Mouse (Mus musculus) G1E-ER4 (cell line): ENCODE measurements around the gene Pitpnm1. TPM values are rescaled to one million over a fixed set of nuclear protein-coding genes. Genes with fewer than 3 reads are reported as not detected.

Experiments
- GATA1 ChIP-seq: IDR thresholded peaks from one replicate; pipeline ENCODE4 v1.8.0; 2012; ENCODE audit warnings: low read length, inconsistent platforms
- polyA plus RNA-seq: library from polyadenylated mRNA; stranded (reverse); fragments of >175 nt; gene quantifications from 2 replicates; pipeline ENCODE4 v1.2.3, GENCODE M21; 2012

The Pitpnm1 gene
- polyA plus RNA-seq, 1 experiment, result 36.7 TPM

DNA sequence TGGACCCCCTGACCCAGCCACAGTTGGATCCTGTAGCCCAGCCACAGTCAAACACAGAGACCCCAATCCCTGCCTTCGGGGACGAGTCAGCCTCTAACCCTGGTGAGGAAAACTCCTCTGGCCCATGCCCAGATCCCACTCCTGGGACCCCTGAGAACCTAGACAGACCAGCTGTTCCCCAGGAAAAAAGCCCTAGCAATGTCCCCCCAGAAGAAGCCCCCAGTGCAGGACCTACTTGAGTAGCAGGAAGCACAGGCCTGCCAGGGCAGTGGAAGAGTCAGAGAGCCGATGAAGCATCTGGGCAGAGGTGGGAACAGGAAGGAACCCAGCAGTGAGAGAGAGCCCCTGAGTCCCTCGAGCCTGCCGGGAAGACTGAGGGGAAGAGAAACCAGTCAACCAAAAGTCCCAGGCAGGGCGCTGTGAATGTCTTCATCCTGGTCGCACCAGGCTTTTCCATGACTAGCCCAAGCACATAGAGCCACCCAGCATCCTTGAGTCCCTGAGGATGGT lies 44.0 kb downstream of the Pitpnm1 start, which contains the start of gene Cabp4:
Gene Cabp4, minus strand, starts transcription at position 275 of the 510 bp plus-strand sequence.
- TF ChIP-seq GATA1, result no peak

DNA sequence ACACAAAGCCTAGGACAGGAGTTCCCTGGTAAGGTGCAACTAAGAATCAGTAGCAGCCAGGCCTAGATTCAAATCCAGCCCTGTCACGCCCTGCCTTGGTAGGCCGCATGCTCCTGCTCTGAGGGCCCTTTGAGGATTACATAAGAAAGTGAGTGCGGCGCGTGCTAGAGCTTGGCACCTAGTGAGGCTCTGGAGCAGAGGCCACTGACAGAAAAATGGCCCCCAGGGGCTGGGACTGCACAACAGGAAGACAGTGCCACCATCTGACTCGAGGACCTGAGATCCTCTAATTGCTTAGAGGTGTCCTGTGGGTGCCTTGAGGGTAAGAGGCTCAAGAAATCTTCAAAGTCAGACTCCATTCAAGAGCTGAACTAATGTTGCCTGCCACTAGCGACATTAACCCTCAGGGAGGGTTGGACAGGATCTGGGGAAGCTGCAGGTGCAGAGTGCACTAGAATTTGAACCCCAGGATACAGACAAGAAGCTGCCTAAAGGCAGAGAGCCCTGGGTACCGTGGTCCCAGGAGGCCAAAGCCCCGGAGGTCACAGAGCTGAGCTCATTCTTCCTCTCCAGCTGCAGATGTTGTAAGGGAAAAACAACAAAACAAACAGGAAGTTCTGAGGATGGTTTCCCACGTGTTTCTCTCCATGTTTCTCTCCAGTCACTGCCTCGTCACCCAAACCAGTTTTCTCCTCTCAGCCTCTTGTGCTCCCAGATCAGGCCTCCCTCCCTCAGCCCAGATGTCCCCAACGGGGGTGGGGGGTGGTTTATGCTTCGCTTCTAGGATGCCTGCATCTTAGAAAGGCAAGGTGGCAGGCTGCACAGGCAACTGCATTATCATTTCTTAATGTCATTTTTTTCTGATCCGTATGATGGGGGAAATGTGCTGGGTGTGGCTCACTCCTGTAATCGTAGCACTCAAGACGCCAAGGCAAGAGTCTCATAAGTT lies 45.0 kb downstream of the Pitpnm1 start:
- no peak for TF ChIP-seq GATA1

DNA sequence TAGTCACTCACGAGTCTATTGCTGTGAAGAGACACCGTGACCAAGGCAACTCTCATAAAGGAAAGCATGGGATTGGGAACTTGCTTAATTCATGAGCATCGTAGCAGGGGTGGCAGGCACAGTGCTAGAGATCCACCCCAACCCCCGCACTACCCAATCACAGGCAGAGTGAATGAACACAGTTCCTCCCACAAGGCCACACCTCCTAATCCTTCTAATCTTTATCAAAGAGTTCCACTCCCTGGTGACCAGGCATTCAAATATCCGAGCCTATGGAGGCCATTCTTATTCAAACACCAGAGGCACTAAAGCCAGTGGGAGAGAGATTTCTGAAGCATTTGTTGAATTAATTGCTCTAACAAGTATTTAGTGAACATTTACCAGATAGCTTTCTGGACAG lies 46.1 kb downstream of the Pitpnm1 start:
- TF ChIP-seq GATA1, result no peak

DNA sequence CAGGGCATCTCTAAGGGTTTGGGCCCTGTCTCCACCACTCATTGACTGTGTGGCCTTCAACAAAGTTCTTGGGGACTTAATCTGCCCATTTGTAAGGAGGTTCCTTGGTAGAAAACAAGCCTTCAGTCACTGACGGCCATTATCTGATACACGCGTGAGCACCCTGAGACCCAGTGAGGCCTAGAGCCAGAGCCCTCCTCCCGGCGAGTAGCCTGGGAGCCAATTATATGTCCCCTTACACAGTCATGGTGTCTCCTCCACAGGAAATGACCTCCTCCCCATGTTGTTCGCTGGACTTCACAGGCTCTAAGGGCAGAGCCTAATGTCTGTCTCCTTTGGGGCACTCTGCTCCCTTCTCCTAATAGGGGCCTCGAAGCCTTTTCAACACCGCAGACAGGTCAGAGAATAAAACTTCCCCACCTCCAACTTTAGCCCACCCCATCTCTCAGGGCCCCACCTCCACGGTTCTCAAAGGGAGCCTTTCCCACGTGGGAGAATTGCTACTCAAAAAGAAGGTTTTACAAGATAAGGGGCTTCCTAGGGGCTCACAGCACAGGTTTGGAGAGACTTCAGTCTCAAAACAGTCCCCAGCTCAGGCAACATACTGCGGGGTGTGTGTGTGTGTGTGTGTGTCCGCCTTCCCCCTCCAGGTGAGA lies 46.7 kb downstream of the Pitpnm1 start:
- no peak for TF ChIP-seq GATA1

DNA sequence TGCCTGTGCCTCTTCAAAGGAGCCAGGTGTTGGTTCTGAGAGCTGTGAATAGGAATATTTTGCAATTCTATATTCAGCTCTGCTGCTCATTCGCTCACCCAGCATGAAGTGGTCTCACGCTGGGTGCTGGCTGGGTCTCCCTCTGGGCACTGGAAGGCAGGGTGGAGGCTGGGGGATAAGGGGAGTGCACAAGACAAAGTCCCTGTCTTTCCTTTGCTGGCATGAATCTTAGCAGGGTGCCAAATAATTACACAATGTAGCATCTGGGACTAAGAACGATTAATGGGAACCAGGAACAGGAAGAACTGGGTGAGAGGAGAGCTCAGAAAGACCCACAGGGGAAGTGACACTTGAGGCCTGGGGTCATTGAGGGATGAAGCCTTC lies 47.2 kb downstream of the Pitpnm1 start:
- TF ChIP-seq GATA1, result no peak

DNA sequence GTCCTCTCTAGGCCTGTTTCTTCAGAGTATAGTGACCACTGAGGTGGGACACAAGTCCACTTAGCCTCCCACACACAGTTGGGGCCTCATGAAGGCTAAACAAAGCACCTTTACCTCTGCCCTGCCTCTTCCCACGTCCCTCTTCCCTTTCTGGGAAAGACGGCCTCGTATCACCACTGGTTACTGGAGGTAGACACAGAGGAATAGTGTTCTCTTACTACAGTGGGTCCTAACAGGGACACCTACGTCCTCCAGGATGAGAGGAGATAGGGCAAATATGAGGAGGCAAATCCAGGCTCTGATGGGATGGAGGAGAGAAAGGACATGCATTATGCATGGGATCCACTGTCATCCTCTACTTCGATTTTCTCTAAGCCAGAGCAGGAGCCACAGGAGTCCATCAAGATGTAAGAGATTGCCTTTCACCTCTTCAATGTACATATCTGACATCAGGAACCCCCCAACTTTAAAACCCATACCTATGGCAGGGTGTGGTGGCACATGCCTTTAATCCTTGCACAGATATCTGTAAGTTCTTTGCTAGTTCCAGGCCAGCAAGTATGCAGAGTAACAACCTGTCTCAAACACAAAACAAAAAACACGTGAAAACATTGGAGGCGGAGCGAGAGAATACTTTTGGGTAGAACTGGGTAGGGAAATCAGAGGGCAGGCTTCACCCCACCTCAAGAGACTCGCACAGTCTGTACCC lies 48.1 kb downstream of the Pitpnm1 start:
- TF ChIP-seq GATA1, result no peak

DNA sequence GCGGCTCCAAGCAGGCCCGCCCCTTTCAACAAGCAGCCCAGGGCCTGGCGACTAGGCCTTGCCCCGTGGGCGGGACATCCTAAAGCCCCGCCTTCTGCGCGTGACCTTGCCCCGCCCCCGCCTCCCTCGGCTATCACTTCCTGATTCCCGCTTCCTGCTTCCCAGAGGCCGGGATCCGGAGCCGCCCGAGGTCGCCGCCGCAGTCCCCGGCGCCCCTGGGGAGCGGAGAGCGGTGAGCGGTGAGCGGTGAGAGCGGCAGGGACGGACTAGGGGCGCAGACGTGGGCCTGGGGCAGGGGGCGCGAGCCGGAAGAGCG lies 48.7 kb downstream of the Pitpnm1 start, which contains the start of gene Coro1b:
Gene Coro1b, plus strand, starts transcription at position 129 of the 316 bp plus-strand sequence.
- TF ChIP-seq GATA1, result no peak

DNA sequence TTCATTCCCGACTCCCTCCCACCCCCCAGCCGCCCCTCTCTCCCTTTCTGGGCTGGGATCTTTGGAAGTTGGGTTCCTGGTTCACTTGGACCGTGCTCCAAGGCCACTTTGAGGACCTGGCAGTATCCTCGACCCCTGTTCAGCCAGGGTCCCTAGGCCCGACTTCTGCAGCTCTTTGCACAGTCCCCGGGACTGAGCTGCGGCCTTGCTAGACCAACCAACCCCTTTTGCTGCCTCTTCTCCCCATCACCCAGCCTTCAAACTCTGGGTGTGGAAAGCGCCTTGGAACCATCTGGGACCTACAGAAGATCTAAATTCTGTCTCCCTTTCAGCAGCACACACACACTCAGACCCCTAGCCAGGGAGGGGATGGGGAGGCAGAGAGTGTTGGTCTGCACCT lies 49.0 kb downstream of the Pitpnm1 start:
- TF ChIP-seq GATA1, result no peak

DNA sequence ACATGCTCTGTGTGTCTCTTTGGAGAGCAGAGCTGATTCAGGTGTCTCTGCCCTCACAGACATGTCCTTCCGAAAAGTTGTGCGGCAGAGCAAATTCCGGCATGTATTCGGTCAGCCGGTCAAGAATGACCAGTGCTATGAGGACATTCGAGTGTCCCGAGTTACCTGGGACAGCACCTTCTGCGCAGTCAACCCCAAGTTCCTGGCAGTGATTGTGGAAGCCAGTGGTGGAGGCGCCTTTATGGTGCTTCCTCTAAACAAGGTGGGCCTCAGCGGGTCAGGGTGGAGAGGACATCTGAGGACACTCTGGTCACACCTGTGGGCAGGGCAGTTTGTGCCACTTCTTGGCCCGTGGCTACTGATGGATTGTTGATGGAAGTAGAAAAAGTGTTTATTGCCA lies 49.5 kb downstream of the Pitpnm1 start:
- TF ChIP-seq GATA1, result no peak

DNA sequence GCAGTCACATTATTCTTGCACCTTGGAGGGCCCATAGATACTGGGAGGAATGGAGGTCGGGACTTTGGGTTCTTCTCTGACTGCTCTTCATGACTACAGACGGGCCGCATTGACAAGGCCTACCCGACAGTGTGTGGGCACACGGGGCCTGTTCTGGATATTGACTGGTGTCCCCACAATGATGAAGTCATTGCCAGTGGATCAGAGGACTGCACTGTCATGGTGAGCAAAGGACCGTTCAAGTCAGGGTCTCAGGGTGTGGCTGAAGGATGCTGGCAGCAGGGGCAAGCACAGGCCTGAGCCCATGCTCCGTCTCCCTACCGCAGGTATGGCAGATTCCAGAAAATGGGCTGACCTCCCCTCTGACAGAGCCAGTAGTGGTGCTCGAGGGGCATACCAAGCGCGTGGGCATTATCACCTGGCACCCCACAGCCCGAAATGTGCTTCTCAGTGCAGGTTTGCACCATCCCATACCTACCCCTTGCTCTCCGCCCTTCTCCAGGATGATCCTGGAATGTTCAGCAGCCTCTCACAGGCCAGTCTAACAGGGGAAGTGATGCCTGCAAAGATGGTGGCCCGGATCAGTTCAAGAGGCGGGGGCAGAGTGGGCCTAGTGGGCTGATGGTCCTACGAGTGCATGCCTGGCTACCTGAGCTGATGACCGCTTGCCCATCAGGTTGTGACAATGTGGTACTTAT lies 50.1 kb downstream of the Pitpnm1 start:
- TF ChIP-seq GATA1, result no peak

DNA sequence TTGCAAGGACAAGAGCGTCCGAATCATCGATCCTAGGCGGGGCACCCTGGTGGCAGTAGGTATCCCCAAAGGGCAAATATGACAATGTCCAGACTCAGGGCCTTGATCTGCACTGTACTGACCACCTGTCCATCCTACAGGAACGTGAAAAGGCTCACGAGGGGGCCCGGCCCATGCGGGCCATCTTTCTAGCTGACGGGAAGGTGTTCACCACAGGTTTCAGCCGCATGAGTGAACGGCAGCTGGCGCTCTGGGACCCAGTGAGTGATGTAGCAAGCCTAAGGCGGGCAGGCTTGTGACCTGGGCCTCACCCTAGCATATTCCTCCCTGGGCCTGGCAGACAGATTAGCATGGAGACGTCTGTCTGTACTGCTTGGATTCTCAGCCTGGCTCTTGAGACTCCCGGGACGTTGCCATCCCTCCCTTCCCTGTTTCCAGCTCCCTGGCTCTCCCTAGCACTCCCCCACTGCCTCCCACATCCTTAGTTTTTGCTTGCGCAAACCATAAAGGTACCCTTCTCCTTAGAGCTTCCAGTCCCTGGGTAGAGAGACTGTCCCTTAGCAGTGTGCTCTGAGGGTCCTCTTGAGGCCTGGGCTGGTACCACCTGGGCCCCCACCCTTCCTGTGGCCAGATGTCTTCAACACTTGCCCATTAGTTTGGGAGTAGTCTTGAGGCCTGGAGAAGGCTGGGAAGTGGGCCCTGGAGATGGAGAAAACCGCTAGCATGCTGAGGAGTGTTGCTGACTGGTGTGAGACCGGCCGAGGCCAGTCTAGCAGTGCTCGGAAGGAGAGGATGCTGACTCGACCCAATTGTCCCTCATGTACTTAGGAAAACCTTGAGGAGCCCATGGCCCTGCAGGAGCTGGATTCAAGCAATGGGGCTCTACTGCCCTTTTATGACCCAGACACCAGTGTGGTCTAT lies 51.0 kb downstream of the Pitpnm1 start:
- TF ChIP-seq GATA1, result no peak

DNA sequence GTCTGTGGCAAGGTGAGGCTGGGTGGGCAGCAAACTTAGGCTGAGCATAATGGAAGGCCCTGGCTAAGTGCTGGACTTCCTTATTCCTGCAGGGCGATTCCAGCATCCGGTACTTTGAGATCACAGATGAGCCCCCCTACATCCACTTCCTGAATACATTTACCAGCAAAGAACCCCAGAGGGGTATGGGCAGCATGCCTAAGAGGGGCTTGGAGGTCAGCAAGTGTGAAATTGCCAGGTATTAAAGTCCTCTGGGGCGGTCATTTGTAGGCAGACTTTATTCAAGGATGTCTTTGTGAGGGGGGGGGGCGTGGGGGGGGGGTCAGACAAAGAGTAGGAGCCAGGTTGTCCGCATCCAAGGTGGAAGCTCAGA lies 51.7 kb downstream of the Pitpnm1 start:
- TF ChIP-seq GATA1, result no peak

DNA sequence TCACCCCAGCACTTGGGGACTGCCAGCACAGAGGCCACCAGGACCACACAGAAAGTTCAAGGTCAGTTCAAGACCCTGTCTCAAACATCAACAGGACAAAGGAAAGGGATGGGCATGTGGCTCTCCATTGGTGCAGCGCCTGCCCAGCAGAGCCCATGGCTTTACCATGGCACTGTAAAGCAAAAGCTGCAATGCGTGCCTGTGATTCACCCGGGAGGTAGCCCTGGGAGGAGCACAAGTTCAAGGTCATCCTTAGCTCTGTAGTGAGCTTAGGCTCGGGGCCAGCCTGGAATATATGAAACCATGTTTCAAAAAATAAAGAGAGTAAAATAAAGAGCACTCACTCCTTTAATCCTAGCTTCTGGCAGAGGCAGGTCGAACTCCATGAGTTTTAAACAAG lies 52.1 kb downstream of the Pitpnm1 start:
- no peak for TF ChIP-seq GATA1

DNA sequence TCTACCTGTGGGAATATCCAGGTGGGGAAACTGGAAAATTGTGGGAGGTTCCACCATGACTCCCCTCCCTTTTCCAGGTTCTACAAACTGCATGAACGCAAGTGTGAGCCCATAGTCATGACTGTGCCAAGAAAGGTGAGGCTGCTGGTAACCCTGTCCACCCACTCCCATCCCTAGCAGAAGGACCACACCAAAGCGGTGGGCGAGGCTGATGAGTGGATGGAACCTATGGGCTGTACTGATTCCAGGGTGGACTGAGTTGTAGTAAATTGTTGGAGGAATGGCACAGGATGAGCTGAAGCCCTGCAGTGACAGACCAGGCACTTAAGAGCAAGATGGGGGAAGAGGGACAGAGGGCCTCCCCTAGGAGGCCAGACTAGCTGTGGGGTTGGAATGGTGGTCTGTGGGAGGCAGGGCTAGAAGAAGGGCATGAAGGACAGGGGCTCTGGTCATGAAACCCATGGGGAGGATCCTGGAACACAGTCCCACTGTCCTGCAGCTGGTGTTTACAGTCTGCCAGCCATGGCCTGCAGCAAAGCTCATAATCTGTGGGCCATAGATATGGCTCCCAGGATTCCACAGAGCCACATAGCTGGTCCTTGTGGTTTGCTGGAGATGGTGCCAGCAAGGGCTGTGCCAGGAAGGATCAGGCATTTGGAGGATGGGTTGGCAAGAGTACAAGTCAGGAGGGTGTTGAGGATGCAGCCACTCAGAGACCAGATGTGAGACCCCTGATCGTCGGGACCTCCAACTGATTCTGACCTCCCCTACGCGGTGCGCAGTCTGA lies 52.8 kb downstream of the Pitpnm1 start:
- TF ChIP-seq GATA1, result no peak
